Mouse (Mus musculus): ENCODE data around the gene Sry. TPM values are rescaled to one million over a fixed set of nuclear protein-coding genes. Genes with fewer than 3 reads are reported as not detected.

The Sry gene
- polyA plus RNA-seq (2014; fragmentation: Illumina TruSeq; extraction: RNeasy Lipid Tissue Mini Kit (QIAGEN cat#74804); ENCODE audit: low read depth, low replicate concordance), result not detected

DNA sequence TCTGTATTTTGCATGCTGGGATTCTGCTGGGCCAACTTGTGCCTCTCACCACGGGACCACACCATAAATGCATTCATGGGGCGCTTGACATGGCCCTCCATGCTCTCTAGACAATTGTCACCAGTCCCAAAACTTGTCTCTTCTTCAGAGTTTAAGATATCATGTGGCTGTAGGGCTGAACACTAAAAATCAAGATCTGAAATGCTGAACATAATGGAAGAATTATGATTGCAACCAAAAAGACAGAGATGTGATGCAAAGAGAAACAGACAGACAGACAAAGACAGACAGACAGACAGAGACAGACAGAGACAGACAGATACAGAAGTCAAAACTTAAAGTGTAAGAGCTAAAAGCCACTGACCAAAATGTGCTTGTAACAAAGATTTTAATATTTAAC is at the start of gene Sry:
Gene Sry (minus strand): TSS at position 101 of the 400 bp plus-strand sequence.

Other genes starting within 250 kb of the Sry start
- not detected for gene H2al2c, start 64.6 kb downstream of the Sry start, polyA plus RNA-seq (2014; fragmentation: Illumina TruSeq; extraction: RNeasy Lipid Tissue Mini Kit (QIAGEN cat#74804); ENCODE audit: low read depth, low replicate concordance)
- gene H2al2b, start 57.0 kb upstream of the Sry start, polyA plus RNA-seq (2014; fragmentation: Illumina TruSeq; extraction: RNeasy Lipid Tissue Mini Kit (QIAGEN cat#74804); ENCODE audit: low read depth, low replicate concordance), result not detected
- not detected for gene Gm4064, start 132.5 kb upstream of the Sry start, polyA plus RNA-seq (2014; fragmentation: Illumina TruSeq; extraction: RNeasy Lipid Tissue Mini Kit (QIAGEN cat#74804); ENCODE audit: low read depth, low replicate concordance)
- gene Rbmy, start 167.0 kb upstream of the Sry start, polyA plus RNA-seq (2014; fragmentation: Illumina TruSeq; extraction: RNeasy Lipid Tissue Mini Kit (QIAGEN cat#74804); ENCODE audit: low read depth, low replicate concordance), result not detected
- gene Gm10256, start 167.0 kb upstream of the Sry start, polyA plus RNA-seq (2014; fragmentation: Illumina TruSeq; extraction: RNeasy Lipid Tissue Mini Kit (QIAGEN cat#74804); ENCODE audit: low read depth, low replicate concordance), result not detected
- gene Gm10352, start 237.3 kb upstream of the Sry start, polyA plus RNA-seq (2014; fragmentation: Illumina TruSeq; extraction: RNeasy Lipid Tissue Mini Kit (QIAGEN cat#74804); ENCODE audit: low read depth, low replicate concordance), result not detected

All from sigmoid colon, adult 10 weeks (tissue).